Mouse (Mus musculus) bone marrow macrophage, adult 2 months (primary cell): ENCODE measurements at regions not wholly inside any gene's neighbourhood (a gene's known extent, or its start where the extent isn't known, plus 50 kb on each side); places are given as distances from the start of the nearest gene placed in this dataset.

Experiments
- H3K27ac ChIP-seq: 2 replicates; pipeline ENCODE4 v1.5.1; 2012; ENCODE audit warnings: low read depth, low read length; ENCODE audit not compliant: insufficient read depth
- H3K4me1 ChIP-seq: 2 replicates; pipeline ENCODE4 v1.6.1; 2012; ENCODE audit warnings: low read length; ENCODE audit not compliant: control insufficient read depth, insufficient read depth
- H3K4me3 ChIP-seq: 2 replicates; pipeline ENCODE4 v1.5.1; 2012; ENCODE audit warnings: mild to moderate bottlenecking, low read length, moderate library complexity; ENCODE audit not compliant: insufficient read depth
- CTCF ChIP-seq: IDR thresholded peaks from 2 replicates; pipeline ENCODE4 v1.5.1; 2012; ENCODE audit warnings: low read depth, mild to moderate bottlenecking, low read length, moderate library complexity
- POLR2A ChIP-seq: IDR thresholded peaks from 2 replicates; pipeline ENCODE4 v1.6.1; 2012; ENCODE audit warnings: mild to moderate bottlenecking, low read depth, low read length, borderline replicate concordance

- H3K4me3 ChIP-seq: no peak overlapping the region
- TF ChIP-seq CTCF (no peak), POLR2A (no peak)
- H3K4me1 ChIP-seq: no peaks in the 10 kb centered on the region
- no peak overlapping the region for H3K27ac ChIP-seq
These were observed 715.4 kb downstream of the Kcnj2 start for GRCm38 (mm10) chr11:111781321-111781720.

DNA sequence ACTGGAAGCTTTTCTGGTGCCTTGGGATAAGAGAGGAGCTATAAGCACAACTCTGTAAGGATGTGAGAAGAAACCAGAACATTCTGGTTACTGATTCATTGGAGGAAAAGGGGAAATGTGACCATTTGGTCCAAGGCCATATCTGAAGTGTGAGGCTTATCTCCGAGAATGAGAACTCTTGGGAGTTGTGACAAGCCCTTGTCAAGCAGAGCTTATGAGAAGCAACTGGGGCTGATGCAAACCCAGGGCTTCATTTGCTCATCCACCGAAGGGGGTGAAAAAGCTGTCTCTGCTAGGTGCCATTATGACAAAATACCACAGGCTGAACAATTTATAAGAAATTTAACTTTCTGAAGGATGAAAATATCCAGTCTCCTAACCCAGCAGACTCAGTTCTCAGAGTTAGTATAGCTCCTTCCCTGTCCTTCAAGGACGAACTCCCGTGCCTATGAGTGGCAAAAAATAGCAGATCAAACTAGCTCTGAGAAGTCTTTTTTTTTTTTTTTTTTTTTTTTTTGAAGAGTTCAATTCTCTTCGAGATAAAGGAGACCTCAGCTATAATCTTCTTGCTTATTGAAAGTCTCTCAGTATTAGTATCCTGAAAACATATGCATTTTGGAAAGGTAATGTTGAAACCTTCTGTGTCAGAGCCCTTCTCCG is 725.4 kb downstream of the Kcnj2 start:
- Histone ChIP-seq H3K27ac (no peak overlapping the region), H3K4me1 (no peaks in the 10 kb centered on the region), H3K4me3 (no peak overlapping the region)
- TF ChIP-seq POLR2A (no peak), CTCF (no peak)

- H3K27ac ChIP-seq: no peak overlapping the region
- H3K4me1 ChIP-seq: no peaks in the 10 kb centered on the region
- H3K4me3 ChIP-seq: no peak overlapping the region
- no peak for TF ChIP-seq CTCF
- TF ChIP-seq POLR2A: no peak
These were observed 735.1 kb downstream of the Kcnj2 start for GRCm38 (mm10) chr11:111801033-111801432.

DNA sequence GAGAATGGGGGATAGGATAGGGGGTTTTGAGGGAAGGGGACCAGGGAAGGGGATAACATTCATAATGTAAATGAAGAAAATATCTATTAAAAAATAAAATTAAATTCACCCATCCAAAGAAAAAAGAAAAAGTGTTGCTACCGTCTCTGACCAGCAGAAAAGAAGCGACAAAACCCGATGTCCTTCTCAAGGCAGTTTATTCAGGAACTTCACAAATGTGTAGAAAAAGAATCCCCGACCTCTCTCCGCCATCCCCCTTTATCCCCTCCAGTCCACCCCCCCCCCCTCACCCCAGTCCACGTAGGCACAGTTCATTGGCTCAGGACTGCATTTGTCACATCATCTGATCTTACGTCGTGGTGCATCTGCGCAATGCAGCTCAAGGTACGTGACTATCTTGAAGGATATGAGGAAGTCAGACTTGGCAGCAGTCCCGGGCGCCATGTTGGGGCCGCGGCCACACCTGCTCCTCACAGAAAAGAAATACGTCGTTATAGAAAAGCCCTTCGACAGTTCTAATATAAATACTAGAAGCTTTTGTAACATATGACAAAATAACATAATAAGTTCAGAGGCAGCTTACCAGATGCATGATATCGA is 750.3 kb downstream of the Kcnj2 start:
- H3K27ac ChIP-seq: no peak overlapping the region
- TF ChIP-seq POLR2A (no peak), CTCF (no peak)
- H3K4me1 ChIP-seq: no peaks in the 10 kb centered on the region
- no peak overlapping the region for H3K4me3 ChIP-seq

DNA sequence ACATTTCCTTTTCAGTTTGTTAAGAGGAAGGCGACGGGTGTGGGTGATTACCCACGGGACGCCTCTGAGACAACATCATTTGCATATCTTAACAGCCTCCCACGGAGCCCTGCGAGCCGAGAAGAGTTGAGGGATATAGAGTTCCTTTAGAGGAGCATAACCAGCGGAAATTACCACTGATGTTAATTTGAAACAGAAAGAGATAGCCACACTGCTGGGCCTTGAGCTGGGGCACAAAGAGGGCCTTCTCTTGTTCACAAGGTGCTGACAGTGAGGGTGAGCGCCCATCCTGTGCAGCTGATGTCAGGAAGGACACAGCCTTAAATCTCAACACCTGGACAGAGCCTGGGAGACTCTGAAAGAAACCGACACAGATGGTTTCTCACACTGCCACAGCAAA is 752.2 kb downstream of the Kcnj2 start:
- TF ChIP-seq CTCF (no peak), POLR2A (no peak)
- no peak overlapping the region for H3K27ac ChIP-seq
- H3K4me1 ChIP-seq: no peaks in the 10 kb centered on the region
- H3K4me3 ChIP-seq: no peak overlapping the region

- Histone ChIP-seq H3K27ac (no peak overlapping the region), H3K4me1 (no peaks in the 10 kb centered on the region), H3K4me3 (no peak overlapping the region)
- no peak for TF ChIP-seq POLR2A
- TF ChIP-seq CTCF: no peak
These were observed 754.4 kb downstream of the Kcnj2 start for GRCm38 (mm10) chr11:111820356-111820755.

- no peak for TF ChIP-seq CTCF
- TF ChIP-seq POLR2A: no peak
- H3K27ac ChIP-seq: no peak overlapping the region
- no peak overlapping the region for H3K4me3 ChIP-seq
- no peaks in the 10 kb centered on the region for H3K4me1 ChIP-seq
These were observed 762.5 kb downstream of the Kcnj2 start for GRCm38 (mm10) chr11:111828455-111828854.

- no peak overlapping the region for H3K4me3 ChIP-seq
- TF ChIP-seq POLR2A: no peak
- TF ChIP-seq CTCF: no peak
- no peak overlapping the region for H3K27ac ChIP-seq
- H3K4me1 ChIP-seq: no peaks in the 10 kb centered on the region
These were observed 773.0 kb downstream of the Kcnj2 start for GRCm38 (mm10) chr11:111838996-111839395.

DNA sequence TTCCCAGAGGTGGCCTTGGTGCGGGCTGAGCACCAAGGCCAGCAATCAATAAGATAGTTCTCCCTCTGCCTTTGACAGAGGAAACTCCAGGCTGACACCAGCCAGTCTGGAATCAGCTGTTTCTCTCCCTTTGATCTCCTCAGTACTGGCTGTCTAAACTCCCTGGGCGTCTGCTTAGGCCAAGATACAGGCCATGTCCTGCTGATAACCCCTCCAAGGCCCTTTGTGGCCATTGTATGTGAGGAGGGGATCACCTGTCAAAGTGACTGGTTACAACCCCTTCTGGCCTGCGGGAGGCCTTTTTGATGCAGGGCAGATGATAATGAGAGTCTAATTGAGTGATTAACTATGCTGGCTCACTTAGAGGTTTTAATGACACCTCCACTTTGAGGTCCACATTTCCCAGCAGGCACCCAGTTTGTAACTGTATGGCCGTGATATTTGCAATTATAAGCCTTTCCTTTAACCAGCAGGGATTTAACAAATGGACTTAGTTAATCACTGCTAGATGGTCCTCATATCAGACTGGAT is 777.8 kb downstream of the Kcnj2 start:
- TF ChIP-seq CTCF (no peak), POLR2A (no peak)
- no peak overlapping the region for H3K4me3 ChIP-seq
- no peaks in the 10 kb centered on the region for H3K4me1 ChIP-seq
- H3K27ac ChIP-seq: no peak overlapping the region

DNA sequence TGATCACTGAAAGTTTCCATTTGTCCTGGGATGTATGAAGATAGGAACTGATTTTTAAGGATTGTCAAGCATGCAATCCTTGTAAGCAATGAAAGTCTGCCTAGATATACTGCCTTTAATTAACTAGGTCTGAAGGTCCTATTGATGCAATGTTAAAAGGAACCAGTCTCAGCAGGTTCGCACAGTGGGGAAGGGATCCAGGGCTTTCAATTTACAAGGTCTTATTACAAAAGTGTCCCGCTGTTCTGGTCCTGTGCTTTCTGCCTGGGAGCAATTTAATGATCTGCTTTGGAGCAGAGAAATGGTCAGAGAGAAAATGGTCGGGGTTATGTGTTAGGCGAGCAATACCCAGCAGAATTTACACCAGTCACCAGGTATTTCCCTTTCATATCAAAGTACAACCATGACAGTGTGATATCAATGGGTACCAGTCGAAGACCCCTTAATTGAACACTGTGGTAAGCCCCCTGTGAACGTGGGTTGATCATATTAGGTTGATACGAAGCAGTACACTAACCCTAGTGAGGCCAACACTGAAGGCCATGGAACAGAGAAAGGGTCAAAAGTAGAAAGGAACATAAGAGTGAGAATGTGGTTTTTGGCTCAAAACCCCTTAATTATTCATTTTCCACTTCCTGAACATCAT is 778.5 kb downstream of the Kcnj2 start:
- TF ChIP-seq CTCF (no peak), POLR2A (no peak)
- H3K4me1 ChIP-seq: no peaks in the 10 kb centered on the region
- H3K27ac ChIP-seq: no peak overlapping the region
- no peak overlapping the region for H3K4me3 ChIP-seq
